Mouse (Mus musculus): Measurements from ENCODE around the gene Cyp3a59.
"Not testable (repeated sequence)": the region's sequence is repeated elsewhere in the genome, so short reads cannot be mapped to it uniquely, and the experiment has no call there.

Cyp3a59 gene

GRCm38 (mm10) chr5:146078945-146079344 lies at the start of gene Cyp3a59:
Cyp3a59 (plus strand) TSS chr5:146079257.
- not testable (repeated sequence) for DNase-seq

- DNase-seq: no peak
Observed at GRCm38 (mm10) chr5:146070099-146070498, 9.0 kb upstream of the Cyp3a59 start.

GRCm38 (mm10) chr5:146147903-146148302 lies 68.8 kb downstream of the Cyp3a59 start:
- DNase-seq: no peak

- DNase-seq: no peak
Observed at GRCm38 (mm10) chr5:146150454-146150853, 71.4 kb downstream of the Cyp3a59 start.

GRCm38 (mm10) chr5:146158326-146158725 lies 79.3 kb downstream of the Cyp3a59 start:
- DNase-seq: not testable (repeated sequence)

- not testable (repeated sequence) for DNase-seq
Observed at GRCm38 (mm10) chr5:146160439-146160838, 81.4 kb downstream of the Cyp3a59 start, which contains the start of gene Gm5565. Gm5565 (minus strand) TSS chr5:146160539.
